Mouse (Mus musculus): ENCODE measurements around the gene Hivep2.

Hivep2 gene

GRCm38 (mm10) chr10:14132937-14133336 lies 167.1 kb downstream of the Hivep2 start:
- DNase-seq (ENCODE audit: extremely low spot score, low read depth, low spot score), result no peak

GRCm38 (mm10) chr10:14138663-14139062 lies 172.8 kb downstream of the Hivep2 start:
- no peak for DNase-seq (ENCODE audit: extremely low spot score, low read depth, low spot score)

- DNase-seq (ENCODE audit: extremely low spot score, low read depth, low spot score), result no peak
Observed at GRCm38 (mm10) chr10:14144840-14145239, 179.0 kb downstream of the Hivep2 start.

GRCm38 (mm10) chr10:14164829-14165228 lies 199.0 kb downstream of the Hivep2 start:
- DNase-seq (ENCODE audit: extremely low spot score, low read depth, low spot score), result no peak

- DNase-seq (ENCODE audit: extremely low spot score, low read depth, low spot score), result no peak
Observed at GRCm38 (mm10) chr10:14168197-14168844, 202.4 kb downstream of the Hivep2 start.

- no peak for DNase-seq (ENCODE audit: extremely low spot score, low read depth, low spot score)
Observed at GRCm38 (mm10) chr10:14168869-14169566, 203.1 kb downstream of the Hivep2 start.

GRCm38 (mm10) chr10:14174124-14174523 lies 208.2 kb downstream of the Hivep2 start:
- DNase-seq (ENCODE audit: extremely low spot score, low read depth, low spot score), result no peak

- no peak for DNase-seq (ENCODE audit: extremely low spot score, low read depth, low spot score)
Observed at GRCm38 (mm10) chr10:14179424-14180339, 213.8 kb downstream of the Hivep2 start.

- no peak for DNase-seq (ENCODE audit: extremely low spot score, low read depth, low spot score)
Observed at GRCm38 (mm10) chr10:14186352-14186976, 220.6 kb downstream of the Hivep2 start.

GRCm38 (mm10) chr10:14189050-14189449 lies 223.2 kb downstream of the Hivep2 start:
- no peak for DNase-seq (ENCODE audit: extremely low spot score, low read depth, low spot score)

GRCm38 (mm10) chr10:14191202-14191601 lies 225.3 kb downstream of the Hivep2 start:
- DNase-seq (ENCODE audit: extremely low spot score, low read depth, low spot score), result no peak

- no peak for DNase-seq (ENCODE audit: extremely low spot score, low read depth, low spot score)
Observed at GRCm38 (mm10) chr10:14192156-14192555, 226.3 kb downstream of the Hivep2 start.

GRCm38 (mm10) chr10:14193702-14194101 lies 227.8 kb downstream of the Hivep2 start:
- no peak for DNase-seq (ENCODE audit: extremely low spot score, low read depth, low spot score)

- DNase-seq (ENCODE audit: extremely low spot score, low read depth, low spot score), result no peak
Observed at GRCm38 (mm10) chr10:14195778-14196650, 230.1 kb downstream of the Hivep2 start.

GRCm38 (mm10) chr10:14196785-14197184 lies 230.9 kb downstream of the Hivep2 start:
- no peak for DNase-seq (ENCODE audit: extremely low spot score, low read depth, low spot score)

- no peak for DNase-seq (ENCODE audit: extremely low spot score, low read depth, low spot score)
Observed at GRCm38 (mm10) chr10:14197261-14197660, 231.4 kb downstream of the Hivep2 start.

- DNase-seq (ENCODE audit: extremely low spot score, low read depth, low spot score), result no peak
Observed at GRCm38 (mm10) chr10:14199332-14199731, 233.5 kb downstream of the Hivep2 start.

GRCm38 (mm10) chr10:14200310-14200709 lies 234.4 kb downstream of the Hivep2 start:
- peak; percentile 22 for DNase-seq (ENCODE audit: extremely low spot score, low read depth, low spot score)

Measured in hindlimb bud, embryonic 11.5 days (tissue).